Mouse (Mus musculus) E14TG2a.4 (cell line): ENCODE measurements around the gene Kcmf1.

Experiments used
- CTCF ChIP-seq: conservative IDR thresholded peaks from 2 replicates; pipeline ENCODE4 v1.5.1; 2014; ENCODE audit warnings: low read length
- NANOG ChIP-seq: IDR thresholded peaks from 2 replicates; pipeline ENCODE4 v1.6.1; 2014; ENCODE audit warnings: borderline replicate concordance, low read length, mixed read lengths
- POU5F1 ChIP-seq: IDR thresholded peaks from 2 replicates; pipeline ENCODE4 v1.6.1; 2014; ENCODE audit warnings: low read length, borderline replicate concordance

DNA sequence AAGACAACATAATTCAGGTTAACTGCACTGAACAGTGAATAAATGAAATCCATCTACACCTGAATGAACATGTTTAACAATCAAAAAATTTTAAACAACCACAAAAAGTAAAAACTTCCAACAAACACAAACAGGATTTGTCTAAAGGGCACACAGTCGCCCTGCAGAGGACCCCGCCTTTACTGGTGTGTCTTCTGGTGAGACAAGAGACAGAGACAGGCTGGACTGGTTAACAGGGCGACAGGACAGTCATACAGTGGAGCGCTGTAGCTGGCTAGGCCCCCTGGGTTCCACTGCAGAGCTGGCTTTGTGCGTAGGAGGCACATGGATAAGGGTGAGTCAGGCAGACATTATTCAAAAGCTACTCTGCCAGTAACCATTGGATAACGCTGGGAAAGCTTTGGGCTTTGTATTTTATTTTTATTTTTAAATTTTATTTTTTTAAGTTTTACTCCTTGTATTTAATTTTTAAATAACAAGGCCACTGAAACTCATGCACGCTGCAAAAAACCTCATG lies 57.7 kb downstream of the Kcmf1 start:
- TF ChIP-seq CTCF, result no peak
- TF ChIP-seq POU5F1, result no peak
- no peak for TF ChIP-seq NANOG
